Mouse (Mus musculus) layer of hippocampus, adult 8-10 months (tissue): ENCODE results near the gene Rbl1. TPM values are rescaled to one million over a fixed set of nuclear protein-coding genes. Genes with fewer than 3 reads are reported as not detected.
"Not testable (repeated sequence)": the region's sequence is repeated elsewhere in the genome, so short reads cannot be mapped to it uniquely, and the experiment has no call there.

Experiments used
- DNase-seq, 2 experiments: peaks; one replicate each; pipeline ENCODE4 v3.0.0; 2022; ENCODE audit warnings: low spot score in 2 of 2
- total RNA-seq, 4 experiments: library from RNA; stranded (reverse); gene quantifications; 2 replicates each; pipeline ENCODE4 v1.2.4; 2022

The Rbl1 gene
- total RNA-seq, 4 experiments from 2014 or later = 1.5 to 2.3 (median 1.7) TPM

GRCm38 (mm10) chr2:157172984-157173383 is 31.4 kb downstream of the Rbl1 start:
- no peak for DNase-seq

GRCm38 (mm10) chr2:157170626-157171025 is 33.7 kb downstream of the Rbl1 start:
- DNase-seq = no peak

GRCm38 (mm10) chr2:157170166-157170565 is 34.2 kb downstream of the Rbl1 start:
- DNase-seq = peak in 1 of 2 experiments; percentile 8

- DNase-seq = no peak
Observed at GRCm38 (mm10) chr2:157166371-157167080, 37.8 kb downstream of the Rbl1 start.

GRCm38 (mm10) chr2:157165312-157166224 is 38.8 kb downstream of the Rbl1 start:
- not testable (repeated sequence) for DNase-seq

- no peak for DNase-seq
Observed at GRCm38 (mm10) chr2:157164101-157164500, 40.2 kb downstream of the Rbl1 start.

- no peak for DNase-seq
Observed at GRCm38 (mm10) chr2:157156079-157156478, 48.3 kb downstream of the Rbl1 start.

GRCm38 (mm10) chr2:157153235-157153634 is 51.1 kb downstream of the Rbl1 start:
- DNase-seq = no peak

GRCm38 (mm10) chr2:157148417-157148816 is 55.9 kb downstream of the Rbl1 start:
- DNase-seq = no peak

- no peak for DNase-seq
Observed at GRCm38 (mm10) chr2:157147397-157148020, 56.8 kb downstream of the Rbl1 start.

GRCm38 (mm10) chr2:157145173-157145572 is 59.2 kb downstream of the Rbl1 start:
- DNase-seq = no peak

GRCm38 (mm10) chr2:157144132-157144531 is 60.2 kb downstream of the Rbl1 start:
- no peak for DNase-seq

GRCm38 (mm10) chr2:157141962-157142361 is 62.4 kb downstream of the Rbl1 start:
- no peak for DNase-seq

GRCm38 (mm10) chr2:157139251-157139802 is 65.0 kb downstream of the Rbl1 start:
- DNase-seq = no peak

GRCm38 (mm10) chr2:157138808-157139207 is 65.5 kb downstream of the Rbl1 start:
- DNase-seq = no peak

GRCm38 (mm10) chr2:157137959-157138731 is 66.2 kb downstream of the Rbl1 start:
- no peak for DNase-seq

GRCm38 (mm10) chr2:157136646-157137045 is 67.7 kb downstream of the Rbl1 start:
- DNase-seq = no peak

- no peak for DNase-seq
Observed at GRCm38 (mm10) chr2:157136176-157136575, 68.2 kb downstream of the Rbl1 start.

- DNase-seq = no peak
Observed at GRCm38 (mm10) chr2:157135529-157136120, 68.7 kb downstream of the Rbl1 start.

- peak; percentile 84 to 85 for DNase-seq
Observed at GRCm38 (mm10) chr2:157135014-157135413, 69.3 kb downstream of the Rbl1 start, which contains the start of gene Samhd1. Gene Samhd1 (minus strand): TSS chr2:157135265.
